Mouse (Mus musculus) CH12.LX (cell line): ENCODE data around the gene Itpr1. TPM values are rescaled to one million over a fixed set of nuclear protein-coding genes. Genes with fewer than 3 reads are reported as not detected.
A peak's percentile ranks its signal among the peaks of the same experiment; 100 is the strongest.

ENCODE experiments used
- DNase-seq: peaks from one replicate; pipeline ENCODE4 v3.0.0-alpha.2; 2013; ENCODE audit errors: extremely low read depth
- H3K27ac ChIP-seq: 2 replicates; pipeline ENCODE4 v1.5.1; 2012; ENCODE audit warnings: low read depth, mild to moderate bottlenecking, control low read depth, moderate library complexity; ENCODE audit not compliant: insufficient read depth
- H3K27me3 ChIP-seq: replicated peaks from 2 replicates; pipeline ENCODE3; 2012; ENCODE audit warnings: inconsistent platforms
- H3K36me3 ChIP-seq, 2 experiments: replicated peaks in 1 of 2; 2 replicates each; pipeline versions ENCODE3 to v1.6.1; 2012; ENCODE audit warnings: inconsistent platforms in 1 of 2, low read length in 1 of 2, mild to moderate bottlenecking in 1 of 2, mixed read lengths in 1 of 2, moderate library complexity in 1 of 2; ENCODE audit not compliant: control insufficient read depth in 1 of 2, insufficient read depth in 1 of 2
- H3K4me1 ChIP-seq, 2 experiments: 2 replicates each; pipeline ENCODE4 v1.6.1; 2012; ENCODE audit warnings: inconsistent platforms in 1 of 2, moderate library complexity in 1 of 2; ENCODE audit not compliant: insufficient read depth in 2 of 2, control insufficient read depth in 1 of 2
- H3K4me2 ChIP-seq: 2 replicates; pipeline ENCODE4 v1.6.1; 2012; ENCODE audit warnings: low read depth, mild to moderate bottlenecking, control low read depth; ENCODE audit not compliant: poor library complexity, insufficient read depth, severe bottlenecking
- H3K4me3 ChIP-seq, 3 experiments: fragments of 150-350 bp in 1 of 3; sonication (generic) in 1 of 3; replicated peaks in 1 of 3; 2 replicates each; pipeline versions ENCODE3 to v1.5.1; 2011 to 2012; ENCODE audit warnings: low read depth in 2 of 3, low read length in 2 of 3, mild to moderate bottlenecking in 2 of 3, moderate library complexity in 2 of 3, control low read depth in 1 of 3, improper control_type of control experiment in 1 of 3, inconsistent platforms in 1 of 3, mixed read lengths in 1 of 3; ENCODE audit not compliant: poor library complexity in 1 of 3
- H3K79me2 ChIP-seq: replicated peaks from 2 replicates; pipeline ENCODE4 v1.6.1; 2012; ENCODE audit warnings: mild to moderate bottlenecking, moderate library complexity; ENCODE audit not compliant: control insufficient read depth, poor library complexity, insufficient read depth, severe bottlenecking; ENCODE audit errors: extremely low read depth
- H3K9ac ChIP-seq: 2 replicates; pipeline ENCODE4 v1.6.1; 2012; ENCODE audit warnings: low read depth, mild to moderate bottlenecking, control low read depth, moderate library complexity; ENCODE audit not compliant: insufficient read depth
- H3K9me3 ChIP-seq: replicated peaks from 2 replicates; pipeline ENCODE3; 2012; ENCODE audit warnings: low read length, inconsistent platforms, mixed read lengths
- CHD2 ChIP-seq: IDR thresholded peaks from 2 replicates; pipeline ENCODE4 v1.6.1; 2011; ENCODE audit warnings: low read length, improper control_type of control experiment
- E2F4 ChIP-seq: IDR thresholded peaks from 2 replicates; pipeline ENCODE4 v1.6.1; 2011; ENCODE audit warnings: low read depth, low read length, improper control_type of control experiment; ENCODE audit not compliant: insufficient replicate concordance
- ELF1 ChIP-seq: IDR thresholded peaks from 2 replicates; pipeline ENCODE4 v1.6.1; 2014; ENCODE audit warnings: low read depth, mild to moderate bottlenecking, inconsistent platforms, low read length, improper control_type of control experiment
- EP300 ChIP-seq: IDR thresholded peaks from 2 replicates; pipeline ENCODE4 v1.6.1; 2011; ENCODE audit warnings: low read length, improper control_type of control experiment
- ETS1 ChIP-seq: conservative IDR thresholded peaks from 2 replicates; pipeline ENCODE4 v1.6.1; 2012; ENCODE audit warnings: low read depth, mild to moderate bottlenecking, inconsistent platforms, low read length, improper control_type of control experiment, moderate library complexity
- HCFC1 ChIP-seq: IDR thresholded peaks from 2 replicates; pipeline ENCODE4 v1.6.1; 2012; ENCODE audit warnings: low read depth, mild to moderate bottlenecking, inconsistent platforms, low read length, improper control_type of control experiment
- IRF4 ChIP-seq: IDR thresholded peaks from 2 replicates; pipeline ENCODE4 v1.6.1; 2014; ENCODE audit warnings: low read depth, mild to moderate bottlenecking, inconsistent platforms, low read length, improper control_type of control experiment
- MAX ChIP-seq: IDR thresholded peaks from 2 replicates; pipeline ENCODE4 v1.6.1; 2011; ENCODE audit warnings: low read length, improper control_type of control experiment
- MAZ ChIP-seq: IDR thresholded peaks from 2 replicates; pipeline ENCODE4 v1.6.1; 2012; ENCODE audit warnings: low read depth, mild to moderate bottlenecking, inconsistent platforms, low read length, improper control_type of control experiment, moderate library complexity
- MEF2A ChIP-seq: IDR thresholded peaks from 2 replicates; pipeline ENCODE4 v1.6.1; 2014; ENCODE audit warnings: low read depth, mild to moderate bottlenecking, inconsistent platforms, low read length, improper control_type of control experiment, borderline replicate concordance
- MXI1 ChIP-seq: IDR thresholded peaks from 2 replicates; pipeline ENCODE4 v1.6.1; 2011; ENCODE audit warnings: mild to moderate bottlenecking, low read depth, low read length, improper control_type of control experiment
- NRF1 ChIP-seq: IDR thresholded peaks from 2 replicates; pipeline ENCODE4 v1.6.1; 2014; ENCODE audit warnings: low read depth, mild to moderate bottlenecking, inconsistent platforms, low read length, improper control_type of control experiment, moderate library complexity
- POLR2AphosphoS2 ChIP-seq: IDR thresholded peaks from 2 replicates; pipeline ENCODE4 v1.6.1; 2011; ENCODE audit warnings: low read depth, low read length, improper control_type of control experiment
- RAD21 ChIP-seq: IDR thresholded peaks from 2 replicates; pipeline ENCODE4 v1.6.1; 2011; ENCODE audit warnings: low read depth, mild to moderate bottlenecking, low read length, improper control_type of control experiment, moderate library complexity
- TBP ChIP-seq: conservative IDR thresholded peaks from 2 replicates; pipeline ENCODE4 v1.6.1; 2011; ENCODE audit warnings: low read depth, low read length, improper control_type of control experiment
- TCF12 ChIP-seq: IDR thresholded peaks from 2 replicates; pipeline ENCODE4 v1.6.1; 2014; ENCODE audit warnings: low read depth, mild to moderate bottlenecking, inconsistent platforms, low read length, improper control_type of control experiment
- UBTF ChIP-seq: IDR thresholded peaks from 2 replicates; pipeline ENCODE4 v1.6.1; 2012; ENCODE audit warnings: low read depth, mild to moderate bottlenecking, inconsistent platforms, low read length, improper control_type of control experiment, moderate library complexity
- ZNF384 ChIP-seq: IDR thresholded peaks from 2 replicates; pipeline ENCODE4 v1.6.1; 2012; ENCODE audit warnings: low read depth, low read length, improper control_type of control experiment, inconsistent platforms
- dilution Hi-C: fragments of 300-500 bp; cut with MboI; formaldehyde crosslinking; loops from 2 replicates; pipeline ENCODE4 v1.14.3; 2020; ENCODE audit warnings: low sequenced_read_pairs; ENCODE audit not compliant: extremely low pct_unique_long_range_greater_than_20kb, extremely low pct_ligation_motif_present
- in situ Hi-C: fragments of 300-500 bp; cut with MboI; formaldehyde crosslinking; loops from 3 replicates; pipeline ENCODE4 v1.14.3; 2019; ENCODE audit warnings: low sequenced_read_pairs, low pct_ligation_motif_present, low pct_unique_long_range_greater_than_20kb, mixed read lengths
- polyA plus RNA-seq: library from polyadenylated mRNA; unstranded; fragments of >175 nt; gene quantifications from 2 replicates; pipeline ENCODE4 v1.2.1, GENCODE M21; 2012; ENCODE audit warnings: low read depth; ENCODE audit not compliant: insufficient read length
- total RNA-seq, 2 experiments: library from RNA; depleted of rRNA; stranded (reverse); fragments of 300-350 nt in 1 of 2; fragments of >200 nt in 1 of 2; gene quantifications; 2 replicates each; pipeline ENCODE4 v1.2.3; 2012 to 2014

Gene Itpr1
- total and polyA plus RNA-seq, 3 experiments = 42.8 to 73.1 (median 53.4) TPM

- TF ChIP-seq ZNF384 (peak; percentile 97), RAD21 (no peak)
Measured at GRCm38 (mm10) chr6:108192632-108193031, 20.3 kb upstream of the Itpr1 start (continued).

GRCm38 (mm10) chr6:108196665-108197064 is 16.2 kb upstream of the Itpr1 start:
- H3K79me2 ChIP-seq = no peaks in the 10 kb centered on the region
- in situ Hi-C loops = no loop called here
- H3K27ac ChIP-seq = peak overlapping the region; percentile 77; the same call in 1 of the 2 replicates
- TF ChIP-seq POLR2AphosphoS2 = no peak
- H3K9me3 ChIP-seq = peaks cover 2% of the 10 kb centered on the region
- no peaks in the 10 kb centered on the region for H3K36me3 ChIP-seq
- no peaks in the 10 kb centered on the region for H3K27me3 ChIP-seq
- peaks cover 15 to 38% of the 10 kb centered on the region in 2 experiments for H3K4me1 ChIP-seq
- dilution Hi-C loops = no loop called here
- no peak for DNase-seq
- H3K4me2 ChIP-seq = peak overlapping the region; percentile 96
- peak overlapping the region in 2 of 3 experiments; percentile 39 to 41 for H3K4me3 ChIP-seq
- peak overlapping the region; percentile 23; the same call in 1 of the 2 replicates for H3K9ac ChIP-seq

DNA sequence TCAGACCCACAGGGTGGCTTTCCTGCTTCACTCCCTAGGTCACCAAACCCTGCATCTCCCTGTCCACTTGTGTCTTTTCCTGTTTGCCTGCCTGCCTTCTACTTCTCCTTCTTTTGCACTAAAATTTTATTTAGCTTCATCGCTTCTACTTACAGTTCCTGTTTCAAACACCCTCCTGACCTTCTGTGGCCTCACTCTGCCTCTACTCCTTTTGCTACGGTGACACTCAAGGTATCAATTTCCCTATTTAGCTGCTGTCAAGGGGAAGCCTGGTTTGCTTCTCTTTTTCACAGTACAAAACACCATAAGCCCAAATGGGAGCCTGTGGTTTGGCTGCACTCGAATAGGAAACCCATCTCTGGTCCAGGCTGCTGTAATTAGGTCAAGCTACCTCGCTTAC is 15.8 kb upstream of the Itpr1 start:
- no peak for TF ChIP-seq TCF12
- TF ChIP-seq MAX = no peak
- 0 out of 2 replicates have a peak, but pooled peaks have one; percentile 23 for TF ChIP-seq ETS1
- TF ChIP-seq MAZ = no peak
- TF ChIP-seq MEF2A = peak; percentile 81; the same call in 1 of the 2 replicates
- TF ChIP-seq UBTF = no peak
- no peak for TF ChIP-seq CHD2
- TF ChIP-seq IRF4 = peak; percentile 39; the same call in 1 of the 2 replicates
- peak; percentile 69; the same call in 1 of the 2 replicates for TF ChIP-seq EP300
- no peak; the same call in 1 of the 2 replicates for TF ChIP-seq HCFC1
- TF ChIP-seq TBP = no peak
- no peak for TF ChIP-seq MXI1
- no peak for TF ChIP-seq NRF1
- TF ChIP-seq E2F4 = no peak
- peak; percentile 52; the same call in 1 of the 2 replicates for TF ChIP-seq ELF1
- no peak for TF ChIP-seq RAD21
- Histone ChIP-seq H3K9me3 (peaks cover 2% of the 10 kb centered on the region), H3K4me3 (peak overlapping the region in 2 of 3 experiments; percentile 39 to 41), H3K79me2 (no peaks in the 10 kb centered on the region), H3K9ac (peak overlapping the region; percentile 23), H3K27ac (peak overlapping the region; percentile 77; the same call in 1 of the 2 replicates), H3K27me3 (no peaks in the 10 kb centered on the region), H3K4me2 (peak overlapping the region; percentile 96), H3K36me3 (no peaks in the 10 kb centered on the region), H3K4me1 (peaks cover 13 to 36% of the 10 kb centered on the region in 2 experiments)
- dilution Hi-C loops (no loop called here), in situ Hi-C loops (no loop called here)
- DNase-seq = peak; percentile 68
